Mouse (Mus musculus) gastrocnemius, postnatal 36 days (tissue): Measurements from ENCODE around the gene Zfp799. TPM values are rescaled to one million over a fixed set of nuclear protein-coding genes. Genes with fewer than 3 reads are reported as not detected.
"Not testable (repeated sequence)": the region's sequence is repeated elsewhere in the genome, so short reads cannot be mapped to it uniquely, and the experiment has no call there.

ENCODE experiments used
- DNase-seq, 2 experiments: peaks; one replicate each; pipeline ENCODE4 v3.0.0; 2022
- intact Hi-C: fragments of 180-260 bp; cut with DNase I; formaldehyde crosslinking; loops from one replicate; pipeline ENCODE4 v1.15.1; 2025
- long read RNA-seq, 2 experiments: library from polyadenylated mRNA; stranded (forward); transcript quantifications; one replicate each; pipeline ENCODE4 v2.0.0; 2021
- total RNA-seq, 2 experiments: library from RNA; stranded (reverse); gene quantifications; 2 replicates each; pipeline ENCODE4 v1.2.3; 2021

Gene Zfp799
- 1 to 10 TPM; 5.5 to 5.8 TPM for total RNA-seq
- long read RNA-seq, experiment 1, partial matches to known transcripts = 0 of 2 reads
- long read RNA-seq, experiment 1, other reads (novel, unspliced or antisense) = 2 of 2 reads
- long read RNA-seq, experiment 2, partial matches to known transcripts = 0 of 5 reads
- long read RNA-seq, experiment 2, other reads (novel, unspliced or antisense) = 5 of 5 reads

GRCm38 (mm10) chr17:32829540-32830417 lies at the start of gene Zfp799:
Gene Zfp799 (minus strand): TSS chr17:32830261.
- DNase-seq = peak; percentile 49 to 63
- intact Hi-C loops = no loop called here

- intact Hi-C loops = no loop called here
- no peak for DNase-seq
Observed at GRCm38 (mm10) chr17:32878773-32879172, 48.7 kb upstream of the Zfp799 start.

- intact Hi-C loops = no loop called here
- DNase-seq = no peak
Observed at GRCm38 (mm10) chr17:32877471-32878171, 47.6 kb upstream of the Zfp799 start.

- no peak for DNase-seq
- intact Hi-C loops = no loop called here
Observed at GRCm38 (mm10) chr17:32872696-32873095, 42.6 kb upstream of the Zfp799 start.

GRCm38 (mm10) chr17:32872091-32872490 lies 42.0 kb upstream of the Zfp799 start:
- intact Hi-C loops = no loop called here
- no peak for DNase-seq

- intact Hi-C loops = no loop called here
Observed at GRCm38 (mm10) chr17:32871483-32871882, 41.4 kb upstream of the Zfp799 start.

GRCm38 (mm10) chr17:32867266-32867665 lies 37.2 kb upstream of the Zfp799 start:
- not testable (repeated sequence) for DNase-seq
- intact Hi-C loops = loop anchor here (5.0 kb wide), 1 partner anchor 95 kb away; no protein-coding TSS in a partner anchor

More at GRCm38 (mm10) chr17:32871483-32871882, 41.4 kb upstream of the Zfp799 start:
- no peak for DNase-seq

- intact Hi-C loops, DNase-seq: not testable (repeated sequence)
Observed at GRCm38 (mm10) chr17:32856713-32857112, 26.7 kb upstream of the Zfp799 start.

- DNase-seq = no peak
- intact Hi-C loops = no loop called here
Observed at GRCm38 (mm10) chr17:32851581-32851980, 21.5 kb upstream of the Zfp799 start.

- intact Hi-C loops = no loop called here
- no peak for DNase-seq
Observed at GRCm38 (mm10) chr17:32841388-32841787, 11.3 kb upstream of the Zfp799 start.

- intact Hi-C loops = no loop called here
- no peak for DNase-seq
Observed at GRCm38 (mm10) chr17:32839083-32839802, 9.2 kb upstream of the Zfp799 start.

GRCm38 (mm10) chr17:32830418-32830782 lies 339 bp upstream of the Zfp799 start:
- DNase-seq = no peak
- intact Hi-C loops = no loop called here

- DNase-seq = no peak
- intact Hi-C loops = no loop called here
Observed at GRCm38 (mm10) chr17:32816074-32816784, 13.8 kb downstream of the Zfp799 start.

GRCm38 (mm10) chr17:32814136-32814535 lies 15.9 kb downstream of the Zfp799 start:
- no peak for DNase-seq
- intact Hi-C loops = no loop called here

GRCm38 (mm10) chr17:32810648-32811047 lies 19.4 kb downstream of the Zfp799 start:
- intact Hi-C loops = no loop called here
- DNase-seq = no peak

- no peak for DNase-seq
- intact Hi-C loops = no loop called here
Observed at GRCm38 (mm10) chr17:32809544-32810374, 20.3 kb downstream of the Zfp799 start, which contains the start of gene Zfp811. Gene Zfp811 (minus strand): TSS chr17:32809931.

GRCm38 (mm10) chr17:32808921-32809320 lies 21.1 kb downstream of the Zfp799 start:
- intact Hi-C loops = no loop called here
- no peak for DNase-seq

GRCm38 (mm10) chr17:32789244-32789643 lies 40.8 kb downstream of the Zfp799 start:
- intact Hi-C loops = no loop called here
- DNase-seq = no peak

GRCm38 (mm10) chr17:32788576-32788975 lies 41.5 kb downstream of the Zfp799 start:
- intact Hi-C loops = no loop called here

More at GRCm38 (mm10) chr17:32788576-32788975, 41.5 kb downstream of the Zfp799 start:
- no peak for DNase-seq
